Mouse (Mus musculus): ENCODE measurements around the gene Ptgs2. TPM values are rescaled to one million over a fixed set of nuclear protein-coding genes. Genes with fewer than 3 reads are reported as not detected.
A peak's percentile ranks its signal among the peaks of the same experiment; 100 is the strongest.

Gene Ptgs2
- 0.16 and 0.25 TPM in 2 replicates for polyA plus RNA-seq (2016; fragmentation: Nextera tagmentation; extraction: Ambion mirVana)

GRCm38 (mm10) chr1:150099790-150100333 is at the start of gene Ptgs2:
Gene Ptgs2, plus strand, starts transcription at chr1:150100031.
- no peaks in the 10 kb centered on the region for H3K36me3 ChIP-seq (replicated peaks)
- peak within 1 kb of the TSS; percentile 65 for H3K4me3 ChIP-seq
- peak within 1 kb of the TSS; percentile 70 for H3K27ac ChIP-seq (replicated peaks)
- H3K9me3 ChIP-seq = no peaks in the 10 kb centered on the region
- H3K4me1 ChIP-seq = peaks cover 16% of the 10 kb centered on the region
- DNase-seq (ENCODE audit: low spot score) = peak; percentile 70
- H3K27me3 ChIP-seq (replicated peaks; ENCODE audit: low read depth, poor library complexity, severe bottlenecking) = peaks cover 6% of the 10 kb centered on the region; the same call in 1 of the 2 replicates
- WGBS = 1% methylated on average over 26 of the region's 26 CpGs

GRCm38 (mm10) chr1:150050256-150050655 is 49.6 kb upstream of the Ptgs2 start:
- Histone ChIP-seq H3K4me1 (no peaks in the 10 kb centered on the region), H3K27ac (replicated peaks) (no peak overlapping the region), H3K9me3 (no peaks in the 10 kb centered on the region), H3K36me3 (replicated peaks) (no peaks in the 10 kb centered on the region), H3K27me3 (replicated peaks; ENCODE audit: low read depth, poor library complexity, severe bottlenecking) (no peaks in the 10 kb centered on the region), H3K4me3 (no peak overlapping the region)
- DNase-seq (ENCODE audit: low spot score) = no peak
- WGBS = 86% methylated on average over 1 of the region's 1 CpGs

- 89% methylated on average over 1 of the region's 1 CpGs for WGBS
- DNase-seq (ENCODE audit: low spot score) = no peak
Observed at GRCm38 (mm10) chr1:150065684-150066083, 34.1 kb upstream of the Ptgs2 start.

GRCm38 (mm10) chr1:150072880-150073279 is 27.0 kb upstream of the Ptgs2 start:
- no peaks in the 10 kb centered on the region for H3K27me3 ChIP-seq (replicated peaks; ENCODE audit: low read depth, poor library complexity, severe bottlenecking)
- H3K27ac ChIP-seq (replicated peaks) = no peak overlapping the region
- DNase-seq (ENCODE audit: low spot score) = no peak
- no peaks in the 10 kb centered on the region for H3K36me3 ChIP-seq (replicated peaks)
- H3K4me1 ChIP-seq = no peaks in the 10 kb centered on the region
- 89% methylated on average over 3 of the region's 3 CpGs for WGBS
- no peak overlapping the region for H3K4me3 ChIP-seq
- H3K9me3 ChIP-seq = no peaks in the 10 kb centered on the region

More at GRCm38 (mm10) chr1:150065684-150066083, 34.1 kb upstream of the Ptgs2 start:
- Histone ChIP-seq H3K4me1 (no peaks in the 10 kb centered on the region), H3K27ac (replicated peaks) (no peak overlapping the region), H3K4me3 (no peak overlapping the region), H3K36me3 (replicated peaks) (no peaks in the 10 kb centered on the region), H3K27me3 (replicated peaks; ENCODE audit: low read depth, poor library complexity, severe bottlenecking) (no peaks in the 10 kb centered on the region), H3K9me3 (no peaks in the 10 kb centered on the region)

GRCm38 (mm10) chr1:150074609-150075008 is 25.2 kb upstream of the Ptgs2 start:
- 86% methylated on average over 1 of the region's 1 CpGs for WGBS
- H3K9me3 ChIP-seq = no peaks in the 10 kb centered on the region

GRCm38 (mm10) chr1:150089040-150089692 is 10.7 kb upstream of the Ptgs2 start:
- no peaks in the 10 kb centered on the region for H3K27me3 ChIP-seq (replicated peaks; ENCODE audit: low read depth, poor library complexity, severe bottlenecking)
- H3K4me1 ChIP-seq = no peaks in the 10 kb centered on the region
- no peak for DNase-seq (ENCODE audit: low spot score)
- no peak overlapping the region for H3K27ac ChIP-seq (replicated peaks)
- WGBS = 80% methylated on average over 6 of the region's 6 CpGs
- H3K36me3 ChIP-seq (replicated peaks) = no peaks in the 10 kb centered on the region
- no peaks in the 10 kb centered on the region for H3K9me3 ChIP-seq
- no peak overlapping the region for H3K4me3 ChIP-seq

More at GRCm38 (mm10) chr1:150074609-150075008, 25.2 kb upstream of the Ptgs2 start:
- Histone ChIP-seq H3K4me3 (no peak overlapping the region), H3K27ac (replicated peaks) (no peak overlapping the region), H3K27me3 (replicated peaks; ENCODE audit: low read depth, poor library complexity, severe bottlenecking) (no peaks in the 10 kb centered on the region), H3K36me3 (replicated peaks) (no peaks in the 10 kb centered on the region), H3K4me1 (no peaks in the 10 kb centered on the region)
- no peak for DNase-seq (ENCODE audit: low spot score)

GRCm38 (mm10) chr1:150090229-150090628 is 9.6 kb upstream of the Ptgs2 start:
- Histone ChIP-seq H3K27me3 (replicated peaks; ENCODE audit: low read depth, poor library complexity, severe bottlenecking) (no peaks in the 10 kb centered on the region), H3K9me3 (no peaks in the 10 kb centered on the region), H3K36me3 (replicated peaks) (no peaks in the 10 kb centered on the region), H3K4me1 (no peaks in the 10 kb centered on the region), H3K4me3 (no peak overlapping the region), H3K27ac (replicated peaks) (no peak overlapping the region)
- DNase-seq (ENCODE audit: low spot score) = no peak
- WGBS = 53% methylated on average over 1 of the region's 1 CpGs

- 87% methylated on average over 2 of the region's 2 CpGs for WGBS
Observed at GRCm38 (mm10) chr1:150097036-150097435, 2.8 kb upstream of the Ptgs2 start.

GRCm38 (mm10) chr1:150097721-150098120 is 2.1 kb upstream of the Ptgs2 start:
- DNase-seq (ENCODE audit: low spot score) = no peak
- WGBS = 57% methylated on average over 1 of the region's 1 CpGs
- H3K27ac ChIP-seq (replicated peaks) = no peak overlapping the region
- no peaks in the 10 kb centered on the region for H3K36me3 ChIP-seq (replicated peaks)
- peaks cover 16% of the 10 kb centered on the region for H3K4me1 ChIP-seq
- H3K27me3 ChIP-seq (replicated peaks; ENCODE audit: low read depth, poor library complexity, severe bottlenecking) = peaks cover 6% of the 10 kb centered on the region; the same call in 1 of the 2 replicates
- no peaks in the 10 kb centered on the region for H3K9me3 ChIP-seq
- no peak overlapping the region for H3K4me3 ChIP-seq

More at GRCm38 (mm10) chr1:150097036-150097435, 2.8 kb upstream of the Ptgs2 start:
- H3K4me1 ChIP-seq = peaks cover 16% of the 10 kb centered on the region
- H3K4me3 ChIP-seq = no peak overlapping the region
- no peaks in the 10 kb centered on the region for H3K36me3 ChIP-seq (replicated peaks)
- H3K9me3 ChIP-seq = no peaks in the 10 kb centered on the region
- no peak overlapping the region for H3K27ac ChIP-seq (replicated peaks)
- peaks cover 6% of the 10 kb centered on the region; the same call in 1 of the 2 replicates for H3K27me3 ChIP-seq (replicated peaks; ENCODE audit: low read depth, poor library complexity, severe bottlenecking)
- no peak for DNase-seq (ENCODE audit: low spot score)

GRCm38 (mm10) chr1:150099374-150099773 is 457 bp upstream of the Ptgs2 start:
- Histone ChIP-seq H3K4me3 (peak overlapping the region; percentile 65), H3K9me3 (no peaks in the 10 kb centered on the region), H3K4me1 (peaks cover 16% of the 10 kb centered on the region), H3K36me3 (replicated peaks) (no peaks in the 10 kb centered on the region), H3K27ac (replicated peaks) (peak overlapping the region; percentile 70), H3K27me3 (replicated peaks; ENCODE audit: low read depth, poor library complexity, severe bottlenecking) (peaks cover 6% of the 10 kb centered on the region; the same call in 1 of the 2 replicates)
- no peak for DNase-seq (ENCODE audit: low spot score)
- 1% methylated on average over 9 of the region's 9 CpGs for WGBS

- Histone ChIP-seq H3K9me3 (no peaks in the 10 kb centered on the region), H3K27me3 (replicated peaks; ENCODE audit: low read depth, poor library complexity, severe bottlenecking) (peaks cover 5% of the 10 kb centered on the region; the same call in 1 of the 2 replicates), H3K4me1 (peaks cover 15% of the 10 kb centered on the region), H3K36me3 (replicated peaks) (no peaks in the 10 kb centered on the region), H3K27ac (replicated peaks) (no peak overlapping the region), H3K4me3 (no peak overlapping the region)
- WGBS = 91% methylated on average over 6 of the region's 6 CpGs
- DNase-seq (ENCODE audit: low spot score) = no peak
Observed at GRCm38 (mm10) chr1:150104228-150104720, 4.4 kb downstream of the Ptgs2 start.

- no peak for DNase-seq (ENCODE audit: low spot score)
- H3K36me3 ChIP-seq (replicated peaks) = no peaks in the 10 kb centered on the region
- H3K27me3 ChIP-seq (replicated peaks; ENCODE audit: low read depth, poor library complexity, severe bottlenecking) = no peaks in the 10 kb centered on the region
- H3K4me3 ChIP-seq = no peak overlapping the region
- 93% methylated on average over 7 of the region's 7 CpGs for WGBS
- H3K4me1 ChIP-seq = no peaks in the 10 kb centered on the region
- H3K27ac ChIP-seq (replicated peaks) = no peak overlapping the region
- H3K9me3 ChIP-seq = no peaks in the 10 kb centered on the region
Observed at GRCm38 (mm10) chr1:150106736-150107135, 6.9 kb downstream of the Ptgs2 start.

- Histone ChIP-seq H3K4me3 (no peak overlapping the region), H3K27me3 (replicated peaks; ENCODE audit: low read depth, poor library complexity, severe bottlenecking) (no peaks in the 10 kb centered on the region), H3K36me3 (replicated peaks) (no peaks in the 10 kb centered on the region), H3K4me1 (no peaks in the 10 kb centered on the region), H3K27ac (replicated peaks) (no peak overlapping the region), H3K9me3 (no peaks in the 10 kb centered on the region)
- DNase-seq (ENCODE audit: low spot score) = no peak
- 78% methylated on average over 2 of the region's 2 CpGs for WGBS
Observed at GRCm38 (mm10) chr1:150109591-150109990, 9.8 kb downstream of the Ptgs2 start.
